Mouse (Mus musculus) urinary bladder, postnatal 14 days (tissue): Measurements from ENCODE around the gene Tacc2.
A peak's percentile ranks its signal among the peaks of the same experiment; 100 is the strongest.

Source experiments
- DNase-seq: peaks from one replicate; pipeline ENCODE4 v3.0.0; 2021; ENCODE audit warnings: low spot score

Gene Tacc2

DNA sequence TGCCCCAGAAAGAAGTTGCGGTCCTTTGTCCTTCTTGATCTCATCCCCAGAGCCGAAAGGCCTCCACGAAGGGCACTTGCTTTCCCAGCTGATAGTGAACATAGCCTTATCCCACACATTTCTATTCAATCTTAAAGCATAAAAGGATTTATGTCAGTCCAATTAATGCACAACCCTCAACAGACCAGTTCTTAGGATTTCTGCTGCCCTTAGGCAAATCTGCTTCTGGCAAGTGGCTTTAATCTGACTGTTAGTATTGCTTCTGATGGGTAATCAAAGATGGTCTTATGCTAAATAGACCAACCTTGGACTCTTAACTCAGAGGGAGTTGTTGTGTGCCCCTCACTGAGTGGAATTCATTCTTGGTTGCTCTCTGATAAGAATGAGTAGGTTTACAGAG lies 40.4 kb downstream of the Tacc2 start:
- DNase-seq = no peak

- DNase-seq = no peak
These were observed 43.8 kb downstream of the Tacc2 start for GRCm38 (mm10) chr7:130621068-130621467.

- DNase-seq = no peak
These were observed 44.7 kb downstream of the Tacc2 start for GRCm38 (mm10) chr7:130621953-130622352.

DNA sequence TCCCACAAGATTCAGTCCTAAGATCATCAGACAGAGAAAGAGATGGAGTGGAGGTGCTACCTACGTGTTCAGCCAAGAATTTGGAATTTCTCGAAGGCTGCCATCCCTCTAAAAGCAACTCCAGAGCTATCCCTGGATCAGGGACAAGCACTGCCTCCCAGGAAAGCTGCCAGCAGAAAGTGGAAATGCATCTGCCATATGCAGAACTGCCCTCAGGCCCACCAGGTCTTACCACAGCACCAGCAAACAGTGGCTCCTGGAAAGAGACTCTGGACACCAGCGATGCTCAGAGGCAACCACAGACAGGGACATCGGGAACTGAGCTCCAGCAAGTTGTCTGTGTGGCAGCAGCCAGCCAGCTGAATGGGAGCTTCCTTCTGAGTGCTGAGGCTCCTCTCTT lies 45.1 kb downstream of the Tacc2 start:
- no peak for DNase-seq

DNA sequence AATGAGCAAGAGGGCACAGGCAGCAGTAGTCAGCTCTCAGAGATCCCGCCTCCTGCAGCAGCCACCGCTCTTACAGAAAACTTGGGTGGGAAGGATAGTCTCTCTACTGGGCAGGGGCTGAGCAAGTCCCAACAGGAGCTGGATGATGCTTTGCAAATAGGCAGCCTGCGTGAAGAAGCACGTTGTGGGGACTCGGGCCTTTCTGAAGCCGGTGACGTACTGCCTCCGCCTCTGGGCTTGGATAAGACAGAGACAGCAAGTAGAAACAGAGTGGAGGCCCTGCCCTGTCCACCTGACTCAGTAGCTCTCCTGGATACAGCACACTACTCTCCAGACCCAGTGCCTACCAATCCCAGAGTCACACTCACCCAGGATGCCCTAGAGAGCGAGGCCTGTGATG lies 47.1 kb downstream of the Tacc2 start:
- peak; percentile 49 for DNase-seq

GRCm38 (mm10) chr7:130625361-130625760 lies 48.1 kb downstream of the Tacc2 start:
- no peak for DNase-seq

- no peak for DNase-seq
These were observed 51.4 kb downstream of the Tacc2 start for GRCm38 (mm10) chr7:130628601-130629000.

GRCm38 (mm10) chr7:130629999-130630398 lies 52.8 kb downstream of the Tacc2 start:
- no peak for DNase-seq

GRCm38 (mm10) chr7:130630956-130631355 lies 53.7 kb downstream of the Tacc2 start:
- DNase-seq = no peak

- peak; percentile 38 for DNase-seq
These were observed 54.5 kb downstream of the Tacc2 start for GRCm38 (mm10) chr7:130631553-130632378.

GRCm38 (mm10) chr7:130632379-130632732 lies 55.1 kb downstream of the Tacc2 start:
- DNase-seq = no peak

DNA sequence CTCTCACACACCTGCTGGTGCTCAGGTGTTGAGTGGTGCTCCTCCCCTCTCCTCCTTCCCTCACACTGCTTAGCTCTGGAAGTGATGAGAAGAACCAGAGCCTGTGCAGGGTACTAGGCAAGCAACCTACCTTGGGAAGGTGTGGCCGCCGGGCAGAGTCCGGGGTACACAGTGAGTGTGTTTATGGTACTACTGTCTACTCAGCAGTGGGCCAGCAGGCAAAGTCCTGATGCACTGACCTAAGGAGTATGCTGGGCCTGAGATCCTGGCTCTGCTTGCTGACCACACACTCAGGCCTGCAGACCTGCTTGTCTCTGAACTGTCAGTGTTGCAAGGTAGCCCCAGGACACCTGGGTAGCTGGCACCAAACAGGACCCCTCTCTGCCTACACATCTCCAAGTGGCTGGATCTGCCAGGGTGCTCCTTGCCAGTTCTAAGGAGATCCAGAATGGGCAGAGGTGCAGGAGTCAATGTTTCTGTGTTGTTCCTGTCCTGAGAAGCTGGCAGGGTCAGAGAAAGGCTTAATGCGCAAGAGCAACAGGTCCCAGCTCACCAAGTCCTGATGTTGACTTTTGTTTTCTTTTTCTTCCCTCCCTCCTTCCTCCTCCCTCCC lies 57.1 kb downstream of the Tacc2 start:
- DNase-seq = no peak

DNA sequence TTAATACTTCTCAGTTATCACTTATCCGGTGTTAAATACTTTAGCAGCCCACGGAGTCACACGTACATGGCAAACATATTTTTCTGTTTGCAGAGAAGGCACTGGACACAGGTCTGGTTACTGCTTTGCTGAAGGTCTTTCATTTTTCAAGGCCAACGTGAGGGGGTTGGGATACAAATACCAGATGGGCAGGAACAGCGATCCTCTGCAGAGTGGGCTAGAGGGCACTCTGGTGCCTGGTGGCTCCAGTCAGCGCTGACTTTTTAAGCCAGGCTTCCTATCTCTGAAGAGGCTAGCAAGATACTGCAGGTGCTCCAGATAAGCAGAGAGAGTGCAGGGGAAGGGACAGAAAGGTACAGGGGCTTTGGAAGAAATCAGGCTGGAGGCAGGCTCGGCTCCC lies 58.0 kb downstream of the Tacc2 start:
- no peak for DNase-seq

- no peak for DNase-seq
These were observed 59.0 kb downstream of the Tacc2 start for GRCm38 (mm10) chr7:130636274-130636673.

GRCm38 (mm10) chr7:130636902-130637301 lies 59.7 kb downstream of the Tacc2 start:
- DNase-seq = no peak

DNA sequence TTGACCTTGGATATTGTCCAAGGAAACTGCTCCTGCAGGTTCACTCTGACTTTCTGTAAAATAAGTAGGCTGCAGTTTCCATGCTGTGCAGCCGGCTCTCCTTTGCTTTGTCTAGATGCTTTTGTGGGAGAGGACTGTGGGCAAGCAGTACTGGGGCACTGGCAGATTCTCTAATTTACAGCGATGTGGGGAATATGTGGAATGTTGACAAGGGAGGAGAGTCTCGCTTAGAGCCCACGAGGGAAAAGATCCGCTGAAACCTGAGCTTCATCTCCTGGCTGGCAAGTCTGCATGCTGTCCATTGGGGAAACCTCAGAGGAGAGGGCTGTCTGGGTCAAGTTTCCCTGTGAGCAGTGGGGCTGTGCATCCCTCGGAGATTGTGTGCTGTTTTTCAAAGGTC lies 60.6 kb downstream of the Tacc2 start:
- DNase-seq = no peak

GRCm38 (mm10) chr7:130640681-130641080 lies 63.4 kb downstream of the Tacc2 start:
- no peak for DNase-seq

DNA sequence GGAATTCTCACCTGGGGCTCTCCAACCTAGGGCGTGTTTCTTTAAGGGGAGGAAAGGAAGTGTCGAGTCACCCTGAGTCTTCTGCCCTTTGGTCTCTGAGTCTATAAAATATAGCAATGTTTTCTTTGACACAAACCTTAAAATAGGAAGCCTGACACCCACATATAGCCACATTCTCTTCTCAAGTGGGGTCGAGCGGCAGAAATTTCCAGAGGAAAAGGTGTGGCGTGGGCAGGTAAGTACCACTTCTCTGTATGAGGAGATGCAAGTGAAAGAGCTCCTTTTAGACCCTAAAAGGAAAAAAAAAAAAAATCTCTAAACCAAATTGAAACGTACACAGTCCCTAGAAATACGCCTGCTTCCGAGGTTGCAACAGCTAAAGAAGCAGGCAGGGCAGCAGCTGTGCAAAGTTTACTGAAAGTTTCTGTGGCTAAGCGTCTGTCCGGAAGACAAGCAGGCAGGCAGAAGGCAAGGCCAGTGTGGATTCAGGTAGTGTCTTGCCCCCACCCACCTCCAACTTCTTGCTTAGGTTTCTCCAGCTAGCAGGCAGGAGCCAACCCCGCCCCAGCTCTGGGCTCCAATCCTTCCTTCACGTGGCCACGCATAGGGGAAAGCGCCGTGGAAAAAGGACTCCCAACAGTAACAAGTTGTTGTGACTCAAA lies 68.2 kb downstream of the Tacc2 start:
- peak; percentile 76 for DNase-seq

DNA sequence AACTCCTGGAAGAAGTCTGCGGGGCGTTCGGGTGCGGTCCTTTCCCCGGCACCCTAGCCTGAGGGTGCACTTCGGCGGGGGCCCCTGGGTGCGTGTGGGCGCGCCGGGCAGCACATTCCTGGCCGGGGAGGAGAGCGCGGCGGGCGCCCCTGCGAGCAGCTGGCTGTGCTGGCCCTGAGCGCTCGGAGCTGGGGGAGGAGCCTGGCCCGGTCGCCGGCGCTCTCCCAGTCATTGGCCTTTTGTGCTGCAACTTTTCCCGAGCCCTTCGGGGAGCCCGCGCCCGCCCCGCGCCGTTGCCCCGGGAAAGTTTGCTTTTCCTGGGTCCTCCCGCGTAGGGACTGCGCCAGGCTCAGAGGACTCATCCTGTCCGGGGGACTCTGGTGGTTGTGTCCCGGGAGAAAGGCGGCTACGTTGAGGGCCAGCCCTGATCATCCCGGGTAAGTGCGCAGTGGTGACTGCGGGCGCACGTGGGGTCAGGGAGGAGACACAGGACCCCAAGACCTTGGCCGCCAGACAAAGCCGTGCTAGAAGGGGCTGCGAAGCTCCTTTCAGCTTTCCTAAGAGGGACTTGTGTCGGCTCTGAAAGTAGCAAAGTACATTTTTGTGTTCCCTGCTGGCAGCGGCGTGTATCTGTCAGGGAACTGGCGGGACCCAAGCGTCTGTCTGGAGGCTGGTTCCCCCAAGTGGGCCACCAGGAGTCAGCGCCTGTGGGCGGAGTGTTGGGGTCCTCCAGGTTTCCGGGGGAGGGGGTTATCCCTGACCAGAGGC lies 68.9 kb downstream of the Tacc2 start:
- DNase-seq = peak; percentile 83

GRCm38 (mm10) chr7:130646762-130647139 lies 69.5 kb downstream of the Tacc2 start:
- DNase-seq = peak; percentile 85

DNA sequence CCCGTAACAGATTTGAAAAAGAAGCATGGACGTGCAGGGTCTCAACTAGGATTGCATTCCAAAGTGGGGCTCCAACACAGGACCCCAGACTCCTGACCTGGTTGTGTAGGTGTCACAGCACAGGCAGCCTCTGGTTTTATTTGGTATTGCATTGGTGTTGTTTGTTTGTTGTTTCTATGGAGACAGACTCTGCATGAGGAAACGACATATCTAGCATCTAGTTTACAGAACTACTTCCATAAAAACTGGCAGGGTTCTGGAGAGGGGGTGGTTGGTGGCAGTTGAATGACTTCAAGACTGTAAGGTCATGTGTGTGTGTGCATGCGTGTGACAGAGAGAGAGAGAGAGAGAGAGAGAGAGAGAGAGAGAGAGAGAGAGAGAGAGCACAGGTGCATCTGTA lies 70.8 kb downstream of the Tacc2 start:
- no peak for DNase-seq

- no peak for DNase-seq
These were observed 72.0 kb downstream of the Tacc2 start for GRCm38 (mm10) chr7:130649257-130649656.

- no peak for DNase-seq
These were observed 73.4 kb downstream of the Tacc2 start for GRCm38 (mm10) chr7:130650621-130651020.
